Mouse (Mus musculus): ENCODE data around the gene Chrd. TPM values are rescaled to one million over a fixed set of nuclear protein-coding genes. Genes with fewer than 3 reads are reported as not detected.
A peak's percentile ranks its signal among the peaks of the same experiment; 100 is the strongest.

Chrd gene
- polyA plus RNA-seq (2014; fragmentation: Nextera tagmentation; extraction: Ambion mirVana): 1.5 and 1.7 TPM in 2 replicates

- ATAC-seq (replicated peaks; ENCODE audit: insufficient number of reproducible peaks, low FRiP score, low TSS enrichment, low read depth): peak; percentile 73
- Histone ChIP-seq H3K9ac (replicated peaks; ENCODE audit: low read length) (peak within 1 kb of the TSS; percentile 75), H3K4me1 (ENCODE audit: control insufficient read depth, insufficient read depth, low read length) (peaks cover 5% of the 10 kb centered on the region), H3K4me2 (ENCODE audit: low read depth, low read length) (peak within 1 kb of the TSS; percentile 99), H3K27me3 (ENCODE audit: control insufficient read depth, insufficient read depth, low read length) (peaks cover 24% of the 10 kb centered on the region), H3K36me3 (replicated peaks; ENCODE audit: control insufficient read depth, insufficient read depth, low read depth, low read length) (no peaks in the 10 kb centered on the region), H3K9me3 (replicated peaks; ENCODE audit: control insufficient read depth, low read length) (no peaks in the 10 kb centered on the region), H3K4me3 (ENCODE audit: low read depth, low read length) (peak within 1 kb of the TSS; percentile 63), H3K27ac (replicated peaks; ENCODE audit: low read depth, low read length) (peak within 1 kb of the TSS; percentile 48)
- DNase-seq (ENCODE audit: low spot score): peak; percentile 73
- WGBS: under 1% methylated on average over 53 of the region's 70 CpGs
Observed at GRCm38 (mm10) chr16:20732925-20733730, at the start of gene Chrd. Gene Chrd, plus strand, starts transcription at chr16:20733127.

DNA sequence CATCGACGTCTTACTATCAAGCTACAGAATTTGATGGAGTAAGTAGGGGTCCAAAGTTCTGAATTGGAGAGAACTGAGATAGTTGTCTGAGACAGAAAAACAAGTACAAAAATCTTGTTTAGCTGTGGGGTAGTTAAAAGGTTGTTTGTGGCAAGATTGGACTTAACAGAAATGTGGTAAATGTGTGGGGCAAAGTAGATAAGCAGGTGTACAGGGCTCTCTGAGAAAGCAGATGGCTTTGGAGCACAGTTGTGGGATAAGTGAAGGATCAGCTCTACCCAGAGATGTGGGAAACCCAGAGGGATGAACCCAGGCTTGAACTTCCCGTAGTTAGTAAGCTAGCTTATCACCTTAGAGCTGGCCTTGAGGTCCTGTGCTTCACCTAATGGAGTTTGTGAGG, 42.2 kb upstream of the Chrd start:
- Histone ChIP-seq H3K4me1 (ENCODE audit: control insufficient read depth, insufficient read depth, low read length) (peaks cover 1% of the 10 kb centered on the region; the same call in 1 of the 2 replicates), H3K27me3 (ENCODE audit: control insufficient read depth, insufficient read depth, low read length) (no peaks in the 10 kb centered on the region), H3K4me3 (ENCODE audit: low read depth, low read length) (no peak overlapping the region), H3K9me3 (replicated peaks; ENCODE audit: control insufficient read depth, low read length) (no peaks in the 10 kb centered on the region), H3K4me2 (ENCODE audit: low read depth, low read length) (no peak overlapping the region), H3K27ac (replicated peaks; ENCODE audit: low read depth, low read length) (no peak overlapping the region), H3K9ac (replicated peaks; ENCODE audit: low read length) (no peak overlapping the region), H3K36me3 (replicated peaks; ENCODE audit: control insufficient read depth, insufficient read depth, low read depth, low read length) (peaks cover 33% of the 10 kb centered on the region)
- 89% methylated on average over 3 of the region's 3 CpGs for WGBS
- DNase-seq (ENCODE audit: low spot score): no peak
- ATAC-seq (replicated peaks; ENCODE audit: insufficient number of reproducible peaks, low FRiP score, low TSS enrichment, low read depth): no peak

- Histone ChIP-seq H3K36me3 (replicated peaks; ENCODE audit: control insufficient read depth, insufficient read depth, low read depth, low read length) (peaks cover 30% of the 10 kb centered on the region), H3K27me3 (ENCODE audit: control insufficient read depth, insufficient read depth, low read length) (no peaks in the 10 kb centered on the region), H3K4me1 (ENCODE audit: control insufficient read depth, insufficient read depth, low read length) (peaks cover 5% of the 10 kb centered on the region; the same call in 1 of the 2 replicates), H3K4me3 (ENCODE audit: low read depth, low read length) (no peak overlapping the region), H3K9me3 (replicated peaks; ENCODE audit: control insufficient read depth, low read length) (no peaks in the 10 kb centered on the region), H3K27ac (replicated peaks; ENCODE audit: low read depth, low read length) (no peak overlapping the region), H3K9ac (replicated peaks; ENCODE audit: low read length) (no peak overlapping the region), H3K4me2 (ENCODE audit: low read depth, low read length) (no peak overlapping the region)
- DNase-seq (ENCODE audit: low spot score) (no peak), ATAC-seq (replicated peaks; ENCODE audit: insufficient number of reproducible peaks, low FRiP score, low TSS enrichment, low read depth) (no peak)
- WGBS: 73% methylated on average over 1 of the region's 1 CpGs
Observed at GRCm38 (mm10) chr16:20691617-20692016, 41.3 kb upstream of the Chrd start.

DNA sequence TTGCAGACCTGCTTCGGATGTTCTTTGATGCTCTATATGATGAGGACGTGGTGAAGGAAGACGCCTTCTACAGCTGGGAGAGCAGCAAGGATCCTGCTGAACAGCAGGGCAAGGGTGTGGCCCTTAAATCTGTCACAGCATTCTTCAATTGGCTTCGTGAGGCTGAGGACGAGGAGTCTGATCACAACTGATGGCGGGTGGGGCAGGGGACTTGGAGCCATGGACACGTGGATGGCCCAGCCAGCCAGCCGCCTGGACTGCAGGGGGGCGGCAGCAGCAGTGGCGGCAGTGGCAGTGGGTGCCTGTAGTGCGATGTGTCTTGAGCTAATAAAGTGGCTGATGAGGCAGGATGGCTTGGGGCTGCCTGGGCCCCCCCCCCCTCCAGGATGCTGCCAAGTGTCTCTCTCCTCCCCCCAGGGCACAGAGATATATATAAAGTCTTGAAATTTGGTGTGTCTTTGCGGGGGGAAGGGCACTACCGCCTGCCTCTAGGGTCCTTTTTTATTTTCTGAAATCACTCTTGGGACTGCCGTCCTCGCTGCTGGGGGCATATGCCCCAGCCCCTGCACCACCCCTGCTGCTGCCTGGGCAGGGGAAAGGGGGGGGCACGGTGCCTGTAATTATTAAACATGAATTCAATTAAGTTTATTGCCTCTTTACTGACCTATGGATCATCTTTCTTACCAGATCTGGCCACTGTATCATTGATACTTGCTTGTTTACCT, 40.5 kb upstream of the Chrd start:
- Histone ChIP-seq H3K27ac (replicated peaks; ENCODE audit: low read depth, low read length) (no peak overlapping the region), H3K27me3 (ENCODE audit: control insufficient read depth, insufficient read depth, low read length) (no peaks in the 10 kb centered on the region), H3K4me2 (ENCODE audit: low read depth, low read length) (no peak overlapping the region), H3K36me3 (replicated peaks; ENCODE audit: control insufficient read depth, insufficient read depth, low read depth, low read length) (peaks cover 25% of the 10 kb centered on the region), H3K4me1 (ENCODE audit: control insufficient read depth, insufficient read depth, low read length) (peaks cover 5% of the 10 kb centered on the region; the same call in 1 of the 2 replicates), H3K4me3 (ENCODE audit: low read depth, low read length) (peak overlapping the region; percentile 57; the same call in 1 of the 2 replicates), H3K9ac (replicated peaks; ENCODE audit: low read length) (no peak overlapping the region; the same call in 1 of the 2 replicates), H3K9me3 (replicated peaks; ENCODE audit: control insufficient read depth, low read length) (no peaks in the 10 kb centered on the region)
- WGBS: 48% methylated on average over 16 of the region's 16 CpGs
- DNase-seq (ENCODE audit: low spot score): no peak
- no peak for ATAC-seq (replicated peaks; ENCODE audit: insufficient number of reproducible peaks, low FRiP score, low TSS enrichment, low read depth)

DNA sequence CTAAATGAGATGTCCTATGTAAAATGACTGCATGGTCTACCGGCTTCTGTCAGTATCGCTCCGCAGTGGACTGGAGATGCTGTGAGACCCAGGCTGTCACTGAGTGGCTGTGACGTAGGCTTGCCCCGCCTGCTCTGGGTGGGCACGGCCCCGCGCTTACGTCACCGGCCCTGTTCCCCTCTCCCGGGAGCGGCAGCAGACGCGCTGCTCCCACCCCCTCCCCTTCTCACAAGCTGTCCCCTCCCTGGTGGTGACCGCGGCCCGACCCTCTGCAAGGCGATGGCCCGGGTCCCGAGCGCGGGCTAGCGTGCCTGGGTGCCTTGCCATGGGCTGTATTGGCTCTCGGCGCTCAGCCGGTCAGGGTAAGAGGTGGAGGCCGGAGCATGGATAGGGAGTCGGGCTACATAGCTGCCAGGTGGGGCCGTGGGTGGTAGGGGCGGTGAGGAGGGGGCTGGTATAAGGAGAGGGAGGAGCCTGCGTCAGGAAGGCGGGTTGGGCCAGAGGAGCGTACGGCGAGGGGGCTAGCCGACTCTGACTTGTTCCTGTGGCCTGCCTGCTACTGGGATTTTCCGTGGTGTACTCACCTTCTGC, 39.7 kb upstream of the Chrd start, which contains the start of gene Fam131a:
TSS of gene Fam131a (plus strand) at position 131 of the 591 bp plus-strand sequence.
- DNase-seq (ENCODE audit: low spot score) (peak; percentile 94), ATAC-seq (replicated peaks; ENCODE audit: insufficient number of reproducible peaks, low FRiP score, low TSS enrichment, low read depth) (peak; percentile 93)
- H3K27ac ChIP-seq (replicated peaks; ENCODE audit: low read depth, low read length): peak within 1 kb of the TSS; percentile 59
- H3K9me3 ChIP-seq (replicated peaks; ENCODE audit: control insufficient read depth, low read length): no peaks in the 10 kb centered on the region
- H3K4me2 ChIP-seq (ENCODE audit: low read depth, low read length): peak within 1 kb of the TSS; percentile 87
- H3K9ac ChIP-seq (replicated peaks; ENCODE audit: low read length): peak within 1 kb of the TSS; percentile 62
- peak within 1 kb of the TSS; percentile 57 for H3K4me3 ChIP-seq (ENCODE audit: low read depth, low read length)
- peaks cover 20% of the 10 kb centered on the region for H3K36me3 ChIP-seq (replicated peaks; ENCODE audit: control insufficient read depth, insufficient read depth, low read depth, low read length)
- H3K4me1 ChIP-seq (ENCODE audit: control insufficient read depth, insufficient read depth, low read length): peaks cover 5% of the 10 kb centered on the region; the same call in 1 of the 2 replicates
- under 1% methylated on average over 37 of the region's 37 CpGs for WGBS
- no peaks in the 10 kb centered on the region for H3K27me3 ChIP-seq (ENCODE audit: control insufficient read depth, insufficient read depth, low read length)

DNA sequence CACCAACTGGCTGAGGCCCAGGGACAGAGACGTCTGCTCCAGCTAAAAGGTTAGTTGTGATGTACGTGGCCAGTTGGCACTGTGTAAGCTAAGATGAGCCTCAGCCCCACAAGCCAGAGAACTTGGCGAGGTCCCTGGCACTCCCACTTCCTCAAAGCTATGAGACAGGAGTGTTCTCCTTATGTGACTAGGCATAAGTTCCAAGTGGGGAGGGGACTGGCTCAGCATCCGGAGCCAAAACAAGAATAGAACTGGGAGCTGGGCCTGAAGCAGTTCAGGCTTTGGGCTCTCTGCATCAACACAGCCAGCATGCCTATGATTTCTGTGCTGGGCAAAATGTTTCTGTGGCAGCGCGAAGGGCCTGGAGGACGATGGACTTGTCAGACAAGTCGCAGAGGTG, 38.1 kb upstream of the Chrd start:
- H3K36me3 ChIP-seq (replicated peaks; ENCODE audit: control insufficient read depth, insufficient read depth, low read depth, low read length): peaks cover 6% of the 10 kb centered on the region
- no peak overlapping the region for H3K4me2 ChIP-seq (ENCODE audit: low read depth, low read length)
- WGBS: 81% methylated on average over 8 of the region's 8 CpGs
- H3K9ac ChIP-seq (replicated peaks; ENCODE audit: low read length): no peak overlapping the region
- DNase-seq (ENCODE audit: low spot score): no peak
- H3K27me3 ChIP-seq (ENCODE audit: control insufficient read depth, insufficient read depth, low read length): no peaks in the 10 kb centered on the region
- peaks cover 5% of the 10 kb centered on the region for H3K4me1 ChIP-seq (ENCODE audit: control insufficient read depth, insufficient read depth, low read length)
- no peak overlapping the region for H3K27ac ChIP-seq (replicated peaks; ENCODE audit: low read depth, low read length)
- no peak overlapping the region for H3K4me3 ChIP-seq (ENCODE audit: low read depth, low read length)
- no peaks in the 10 kb centered on the region for H3K9me3 ChIP-seq (replicated peaks; ENCODE audit: control insufficient read depth, low read length)
- ATAC-seq (replicated peaks; ENCODE audit: insufficient number of reproducible peaks, low FRiP score, low TSS enrichment, low read depth): no peak

DNA sequence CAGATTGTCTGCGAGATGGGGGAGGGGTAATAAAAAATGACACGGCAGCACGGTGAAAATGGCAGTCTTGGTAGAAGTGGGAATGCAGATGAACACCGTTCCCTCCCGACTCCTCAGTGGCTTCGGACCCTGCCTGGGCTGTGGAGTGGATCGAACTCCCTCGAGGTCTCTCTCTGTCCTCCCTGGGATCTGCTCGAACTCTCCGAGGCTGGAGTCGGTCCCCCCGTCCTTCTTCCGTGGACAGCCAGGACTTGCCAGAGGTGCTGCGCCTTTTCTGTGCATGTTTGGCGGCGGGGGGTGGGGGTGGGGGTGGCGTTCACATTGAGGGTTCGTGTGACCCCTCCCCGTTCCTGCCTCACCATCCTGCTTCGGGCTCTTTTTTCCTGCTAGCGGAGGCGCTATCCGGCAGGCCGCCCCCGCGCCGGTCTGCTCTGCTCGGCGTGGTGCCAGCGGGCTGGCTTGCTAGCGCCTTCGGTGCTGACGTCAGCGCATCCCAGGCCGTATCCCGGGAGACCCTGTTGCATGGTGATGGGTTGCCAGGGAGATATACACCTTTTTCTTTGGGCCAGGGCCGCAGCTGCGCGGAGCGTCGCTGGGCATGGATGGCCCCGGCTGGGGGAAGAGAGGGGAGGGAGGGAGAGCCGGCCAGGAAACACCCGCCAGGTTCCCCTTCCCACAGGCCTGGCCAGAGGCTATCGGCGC, 37.2 kb upstream of the Chrd start:
- WGBS: 3% methylated on average over 44 of the region's 46 CpGs
- Histone ChIP-seq H3K36me3 (replicated peaks; ENCODE audit: control insufficient read depth, insufficient read depth, low read depth, low read length) (peaks cover 3% of the 10 kb centered on the region), H3K27ac (replicated peaks; ENCODE audit: low read depth, low read length) (no peak overlapping the region), H3K9me3 (replicated peaks; ENCODE audit: control insufficient read depth, low read length) (no peaks in the 10 kb centered on the region), H3K4me3 (ENCODE audit: low read depth, low read length) (peak overlapping the region; percentile 38), H3K27me3 (ENCODE audit: control insufficient read depth, insufficient read depth, low read length) (no peaks in the 10 kb centered on the region), H3K4me2 (ENCODE audit: low read depth, low read length) (peak overlapping the region; percentile 84), H3K4me1 (ENCODE audit: control insufficient read depth, insufficient read depth, low read length) (peaks cover 5% of the 10 kb centered on the region), H3K9ac (replicated peaks; ENCODE audit: low read length) (peak overlapping the region; percentile 45)
- peak; percentile 74 for ATAC-seq (replicated peaks; ENCODE audit: insufficient number of reproducible peaks, low FRiP score, low TSS enrichment, low read depth)
- DNase-seq (ENCODE audit: low spot score): peak; percentile 83

Measured in embryonic facial prominence, embryonic 11.5 days (tissue).